Comparison of ENCODE assay signal across 16 mouse cellular contexts in the genomic region with DNA sequence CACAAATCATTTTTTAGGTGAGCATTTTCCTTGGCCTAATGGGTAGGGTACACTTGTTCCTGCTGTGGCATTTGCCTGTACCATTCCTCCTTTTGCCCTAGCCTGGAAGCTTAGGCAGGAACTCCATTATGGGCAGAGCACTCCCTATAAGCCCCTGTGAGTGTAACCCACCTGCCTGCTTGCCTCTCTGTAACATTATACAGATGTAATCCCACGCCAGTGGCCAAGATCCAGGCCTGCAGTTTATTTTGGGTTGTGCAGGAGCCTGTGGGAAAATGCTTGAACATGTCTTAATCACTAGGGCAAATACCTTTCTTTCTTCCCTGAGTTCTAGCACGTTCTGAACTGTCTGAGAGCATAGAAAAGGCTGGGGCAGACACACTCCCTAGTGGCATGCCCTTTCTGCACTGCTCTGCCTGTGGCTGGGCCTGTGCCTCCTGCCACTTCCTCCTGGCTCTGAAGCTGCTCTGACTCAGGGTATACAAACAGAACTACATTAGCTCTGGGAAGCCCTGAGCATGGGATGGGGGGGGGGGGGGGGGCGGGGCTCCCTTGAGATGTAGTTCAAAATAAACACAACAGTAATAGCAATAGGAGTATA. TPM values are rescaled to one million over a fixed set of nuclear protein-coding genes. Genes with fewer than 3 reads are reported as not detected.
A peak's percentile ranks its signal among the peaks of the same experiment; 100 is the strongest.
DNase-seq lines count a peak whose midpoint lies in the region; ATAC-seq lines count a peak whose summit lies in the region.
"Had no signal": no experiment of that assay in that cellular context is flagged by ENCODE, and none has a peak within 500 bp of the region (broad histone marks: within the 10 kb centered on the region; RNA-seq: fewer than 3 reads in every experiment).

No protein-coding gene starts in this region.

- H3K27me3 ChIP-seq in heart, embryonic 15.5 days: no peaks in the 10 kb centered on the region
- no peaks in the 10 kb centered on the region for H3K27me3 ChIP-seq in kidney, embryonic 15.5 days
- H3K27me3 ChIP-seq: forebrain, embryonic 12.5 days; liver, embryonic 13.5 days; neural tube, embryonic 15.5 days; Patski had no signal

- H3K4me1 ChIP-seq in heart, embryonic 15.5 days (replicated peaks): peaks cover 35% of the 10 kb centered on the region
- H3K4me1 ChIP-seq in kidney, embryonic 15.5 days: peaks cover 2% of the 10 kb centered on the region; the same call in 1 of the 2 replicates

- H3K9ac ChIP-seq in heart, embryonic 15.5 days: no peak overlapping the region
- no peak overlapping the region for H3K9ac ChIP-seq in kidney, embryonic 15.5 days
- H3K9ac ChIP-seq: forebrain, embryonic 12.5 days; liver, embryonic 13.5 days; neural tube, embryonic 15.5 days had no signal

- no peak for DNase-seq in heart, adult 9 months (ENCODE audit: low spot score in 2 of 2)
- DNase-seq in urinary bladder, postnatal 25 days (ENCODE audit: low spot score): peak; percentile 20
- DNase-seq in urinary bladder, postnatal 36 days (ENCODE audit: low spot score in 2 of 2): no peak
- no peak for DNase-seq in T-cell, adult 2 months (ENCODE audit: low spot score)
- DNase-seq in gastrocnemius, postnatal 4 days (ENCODE audit: low spot score in 2 of 2): no peak
- DNase-seq: adrenal gland, postnatal 25 days; cerebellum, adult 11 months; gastrocnemius, postnatal 25 days; liver, embryonic 13.5 days had no signal

- no peaks in the 10 kb centered on the region for H3K9me3 ChIP-seq in heart, embryonic 15.5 days (replicated peaks)
- H3K9me3 ChIP-seq in kidney, embryonic 15.5 days (replicated peaks): no peaks in the 10 kb centered on the region
- H3K9me3 ChIP-seq: forebrain, embryonic 12.5 days; liver, embryonic 13.5 days; neural tube, embryonic 15.5 days had no signal

- peaks cover 3% of the 10 kb centered on the region for H3K36me3 ChIP-seq in heart, embryonic 15.5 days
- H3K36me3 ChIP-seq in kidney, embryonic 15.5 days: peaks cover 6% of the 10 kb centered on the region
- H3K36me3 ChIP-seq: forebrain, embryonic 12.5 days; neural tube, embryonic 15.5 days had no signal

- H3K4me2 ChIP-seq in heart, embryonic 15.5 days: no peak overlapping the region
- no peak overlapping the region for H3K4me2 ChIP-seq in kidney, embryonic 15.5 days
- H3K4me2 ChIP-seq: forebrain, embryonic 12.5 days; liver, embryonic 13.5 days; midbrain, embryonic 11.5 days; neural tube, embryonic 15.5 days had no signal

- H3K4me3 ChIP-seq in heart, embryonic 15.5 days: no peak overlapping the region
- H3K4me3 ChIP-seq in kidney, embryonic 15.5 days (replicated peaks): no peak overlapping the region
- H3K4me3 ChIP-seq: forebrain, embryonic 12.5 days; liver, embryonic 13.5 days; neural tube, embryonic 15.5 days had no signal

- WGBS in heart, embryonic 15.5 days: 20% methylated on average over 3 of the region's 3 CpGs
- 25% methylated on average over 3 of the region's 3 CpGs for WGBS in kidney, embryonic 15.5 days

- ATAC-seq in heart, embryonic 15.5 days (replicated peaks; ENCODE audit: insufficient number of reproducible peaks, insufficient read depth, low FRiP score, low read depth): peak; percentile 56; the same call in 1 of the 2 replicates
- ATAC-seq in megakaryocyte, adult 5-6 weeks (ENCODE audit: poor library complexity, severe bottlenecking): peak; percentile 67
- no peak for ATAC-seq in kidney, embryonic 15.5 days (replicated peaks; ENCODE audit: low FRiP score)
- ATAC-seq: Patski had no signal

- peak overlapping the region; percentile 60; the same call in 1 of the 2 replicates for H3K27ac ChIP-seq in heart, embryonic 15.5 days
- no peak overlapping the region for H3K27ac ChIP-seq in kidney, embryonic 15.5 days
- H3K27ac ChIP-seq: forebrain, embryonic 12.5 days; liver, embryonic 13.5 days; neural tube, embryonic 15.5 days had no signal

RNA-seq across cellular contexts. Expression of a gene that starts 29.8 kb away (rescaled TPM):
- polyA plus RNA-seq in heart, embryonic 15.5 days (2015; fragmentation: Nextera tagmentation; extraction: Ambion mirVana): 26.1 and 29.0 TPM in 2 replicates
- 8.8 and 11.1 TPM in 2 replicates for total RNA-seq in megakaryocyte, adult 5-6 weeks (2015)
- 7.6 and 7.7 TPM in 2 replicates for total RNA-seq in megakaryocyte, adult 5-6 weeks (2017)
- 12.7 and 14.2 TPM in 2 replicates for polyA plus RNA-seq in kidney, embryonic 15.5 days (2015; fragmentation: Nextera tagmentation; extraction: Ambion mirVana)
- total RNA-seq in gastrocnemius, postnatal 4 days (2021): 100 to 1,000 TPM in 1 of 2 experiments, 10 to 100 TPM in 1; 84.2 to 100 TPM

RNA-seq across cellular contexts. Expression of a gene that starts 57.9 kb away (rescaled TPM):
- polyA plus RNA-seq in heart, embryonic 15.5 days (2015; fragmentation: Nextera tagmentation; extraction: Ambion mirVana): 8.8 and 13.0 TPM in 2 replicates
- total RNA-seq in megakaryocyte, adult 5-6 weeks (2015): 36.6 and 44.5 TPM in 2 replicates
- total RNA-seq in megakaryocyte, adult 5-6 weeks (2017): 37.3 and 38.9 TPM in 2 replicates
- polyA plus RNA-seq in kidney, embryonic 15.5 days (2015; fragmentation: Nextera tagmentation; extraction: Ambion mirVana): 24.3 and 25.6 TPM in 2 replicates
- 1 to 10 TPM; 9.1 to 9.2 TPM for total RNA-seq in gastrocnemius, postnatal 4 days (2021)

Comparison
In these comparisons a context has a peak if more than half of its experiments do, and no peak if none do; other contexts are left out.
1. RNA of a gene that starts 29.8 kb away (total RNA-seq): 84.2 to 100 TPM in gastrocnemius, postnatal 4 days; 7.6 to 11.1 TPM in megakaryocyte, adult 5-6 weeks; every median in the first group is over 4 times any median in the second.